8 mouse cellular contexts compared by ENCODE assay signal in genomic region chr5:98167180-98167824, GRCm38 (mm10). TPM values are rescaled to one million over a fixed set of nuclear protein-coding genes. Genes with fewer than 3 reads are reported as not detected.
A peak's percentile ranks its signal among the peaks of the same experiment; 100 is the strongest.
DNase-seq lines count a peak whose midpoint lies in the region; ATAC-seq lines count a peak whose summit lies in the region.

Gene Prdm8, plus strand, starts transcription at chr5:98167198.

- H3K9ac ChIP-seq in hindbrain, embryonic 14.5 days, result peak within 1 kb of the TSS; percentile 54

- H3K36me3 ChIP-seq in hindbrain, embryonic 14.5 days (replicated peaks; ENCODE audit: control insufficient read depth, insufficient read depth), result no peaks in the 10 kb centered on the region

- H3K4me2 ChIP-seq in hindbrain, embryonic 14.5 days (replicated peaks), result peak within 1 kb of the TSS; percentile 72

- peak; percentile 66 to 69 for DNase-seq in adrenal gland, adult 18-20 months (ENCODE audit: low spot score in 2 of 2)
- peak; percentile 85 to 92 for DNase-seq in cerebellum, postnatal 25 days
- peak; percentile 83 for DNase-seq in gastrocnemius, adult 18-20 months (ENCODE audit: low spot score)
- DNase-seq in hindbrain, embryonic 14.5 days (ENCODE audit: low spot score), result peak; percentile 78
- DNase-seq in left cerebral cortex, adult 8-10 months (ENCODE audit: low spot score in 2 of 2), result peak; percentile 51 to 75
- DNase-seq in right cerebral cortex, postnatal 10 days (ENCODE audit: low spot score in 2 of 2), result peak; percentile 91
- DNase-seq in adipocyte (ENCODE audit: low spot score), result no peak

- H3K27ac ChIP-seq in hindbrain, embryonic 14.5 days, result peak within 1 kb of the TSS; percentile 58

- H3K4me3 ChIP-seq in hindbrain, embryonic 14.5 days (replicated peaks; ENCODE audit: low read length), result peak within 1 kb of the TSS; percentile 46

- H3K4me1 ChIP-seq in hindbrain, embryonic 14.5 days (replicated peaks; ENCODE audit: control insufficient read depth, insufficient read depth, low read length), result peaks cover 25% of the 10 kb centered on the region

- peak; percentile 90 for ATAC-seq in hindbrain, embryonic 14.5 days (ENCODE audit: low FRiP score)
- ATAC-seq in megakaryocyte, adult 5-6 weeks (ENCODE audit: poor library complexity, severe bottlenecking), result peak; percentile 79

- H3K27me3 ChIP-seq in hindbrain, embryonic 14.5 days (ENCODE audit: control insufficient read depth, insufficient read depth, low read length), result peaks cover 54% of the 10 kb centered on the region

- H3K9me3 ChIP-seq in hindbrain, embryonic 14.5 days (ENCODE audit: control insufficient read depth, low read length), result no peaks in the 10 kb centered on the region

- under 1% methylated on average over 51 of the region's 51 CpGs for WGBS in hindbrain, embryonic 14.5 days

RNA-seq across cellular contexts. Expression of gene Prdm8, which starts in this region (rescaled TPM):
- under 1 TPM; 0.10 to 0.16 TPM for total RNA-seq in adrenal gland, adult 18-20 months (2021)
- 1 to 10 TPM in 1 of 2 experiments, under 1 TPM in 1; 0.55 to 1.2 TPM for total RNA-seq in gastrocnemius, adult 18-20 months (2021)
- 4.9 and 5.3 TPM in 2 replicates for polyA plus RNA-seq in hindbrain, embryonic 14.5 days (2014; fragmentation: Nextera tagmentation; extraction: Ambion mirVana)
- total RNA-seq in left cerebral cortex, adult 8-10 months (2022), result 10 to 100 TPM; 18.7 to 25.6 (median 20.5) TPM
- total RNA-seq in megakaryocyte, adult 5-6 weeks (2015), result not detected in 2 replicates
- not detected in 2 replicates for total RNA-seq in megakaryocyte, adult 5-6 weeks (2017)

Comparison
In these comparisons a context has a peak if more than half of its experiments do, and no peak if none do; other contexts are left out.
1. RNA of gene Prdm8 (total RNA-seq): 18.7 to 25.6 TPM in left cerebral cortex, adult 8-10 months; 0.55 to 1.2 TPM in gastrocnemius, adult 18-20 months, 0.10 to 0.16 TPM in adrenal gland, adult 18-20 months and not detected in megakaryocyte, adult 5-6 weeks; every median in the first group is over 4 times any median in the second.
2. Peak in DNase-seq in adrenal gland, adult 18-20 months; RNA of the gene not detected or under 1 TPM.
3. Peak in ATAC-seq in megakaryocyte, adult 5-6 weeks; RNA of the gene not detected or under 1 TPM.